Mouse (Mus musculus): ENCODE results near the gene Desi1. TPM values are rescaled to one million over a fixed set of nuclear protein-coding genes. Genes with fewer than 3 reads are reported as not detected.

The Desi1 gene
- polyA plus RNA-seq, 1 experiment = 47.6 TPM

DNA sequence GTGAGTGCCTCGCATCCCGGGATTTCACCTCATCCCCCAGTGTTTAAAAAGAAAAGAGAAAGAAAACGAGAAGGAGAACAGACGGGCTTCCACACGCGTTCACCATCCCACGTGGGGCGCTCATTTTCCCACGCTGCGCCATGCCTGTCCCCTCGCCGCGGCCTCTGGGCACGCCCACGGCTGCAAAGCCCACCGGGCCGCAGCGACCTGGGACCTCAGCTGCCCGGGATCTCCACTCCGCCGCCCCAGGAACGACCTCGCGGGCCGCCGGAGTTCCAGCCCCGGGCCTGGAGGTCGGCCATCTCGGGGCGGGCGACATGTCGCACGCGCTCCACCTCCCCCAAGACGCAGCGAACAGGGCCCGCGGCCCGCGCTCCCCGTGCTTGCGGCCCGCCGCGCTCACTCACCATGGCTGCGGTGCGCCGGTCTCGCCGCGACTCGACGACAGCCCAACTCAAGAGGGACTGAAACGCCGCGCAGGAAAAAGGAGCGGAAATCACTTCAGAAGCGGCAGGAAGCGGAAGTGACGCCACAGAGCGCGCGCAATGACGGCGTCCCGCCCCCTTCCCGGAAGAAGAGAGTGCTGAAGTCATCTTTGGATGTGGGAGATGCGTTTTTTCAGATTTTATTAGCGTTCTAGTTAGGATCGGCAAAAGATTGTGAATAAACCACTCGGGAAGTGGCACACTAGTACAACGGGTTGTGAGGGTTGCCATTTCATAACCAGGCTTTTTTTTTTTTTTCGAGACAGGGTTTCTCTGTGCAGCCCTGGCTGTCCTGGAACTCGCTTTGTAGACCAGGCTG is 13.6 kb upstream of the Desi1 start, which contains the start of gene Snu13:
Gene Snu13, minus strand, starts transcription at position 519 of the 804 bp plus-strand sequence.
- H3K4me3 ChIP-seq = peak within 1 kb of the TSS; percentile 84
- peak within 1 kb of the TSS; percentile 93 for H3K4me2 ChIP-seq (ENCODE audit: low read depth)
- TF ChIP-seq POLR2A (IDR thresholded peaks at IDR 0.05; ENCODE audit: insufficient read length, low read depth) = peak; percentile 87
- TF ChIP-seq POLR2AphosphoS2 (IDR thresholded peaks at IDR 0.05; ENCODE audit: insufficient read length, low read depth) = peak; percentile 84
- peak; percentile 15 for TF ChIP-seq USF1 (IDR thresholded peaks at IDR 0.05; ENCODE audit: low read depth)
- TF ChIP-seq CEBPB (IDR thresholded peaks at IDR 0.05; ENCODE audit: insufficient read depth, poor library complexity, severe bottlenecking) = no peak
- no peak for TF ChIP-seq MYOD1 (IDR thresholded peaks at IDR 0.05; ENCODE audit: control insufficient read depth in 1 of 3, insufficient read length in 2 of 3, low read depth in 2 of 3)
- no peak for TF ChIP-seq MYOG (IDR thresholded peaks at IDR 0.05; ENCODE audit: control insufficient read depth in 1 of 3, insufficient read depth in 1 of 3, insufficient read length in 2 of 3, low read depth in 2 of 3)
- TF ChIP-seq SRF (IDR thresholded peaks at IDR 0.05; ENCODE audit: control insufficient read depth, insufficient read length, low read depth) = no peak
- no peak for TF ChIP-seq MAX (IDR thresholded peaks at IDR 0.05; ENCODE audit: low read depth)
- TF ChIP-seq REST (IDR thresholded peaks at IDR 0.05; ENCODE audit: insufficient read depth, insufficient read length) = no peak
- TF ChIP-seq E2F4 (IDR thresholded peaks at IDR 0.05; ENCODE audit: insufficient read depth) = peak; percentile 78
- no peaks in the 10 kb centered on the region for H3K27me3 ChIP-seq (ENCODE audit: control insufficient read depth, insufficient read depth, insufficient read length)
- H3K36me3 ChIP-seq (ENCODE audit: control insufficient read depth, insufficient read depth) = peaks cover 13% of the 10 kb centered on the region
- peak within 1 kb of the TSS; percentile 94 for H3ac ChIP-seq (ENCODE audit: control insufficient read depth, insufficient read length)
- peaks cover 49% of the 10 kb centered on the region for H3K79me2 ChIP-seq (ENCODE audit: control insufficient read depth, insufficient read depth)

DNA sequence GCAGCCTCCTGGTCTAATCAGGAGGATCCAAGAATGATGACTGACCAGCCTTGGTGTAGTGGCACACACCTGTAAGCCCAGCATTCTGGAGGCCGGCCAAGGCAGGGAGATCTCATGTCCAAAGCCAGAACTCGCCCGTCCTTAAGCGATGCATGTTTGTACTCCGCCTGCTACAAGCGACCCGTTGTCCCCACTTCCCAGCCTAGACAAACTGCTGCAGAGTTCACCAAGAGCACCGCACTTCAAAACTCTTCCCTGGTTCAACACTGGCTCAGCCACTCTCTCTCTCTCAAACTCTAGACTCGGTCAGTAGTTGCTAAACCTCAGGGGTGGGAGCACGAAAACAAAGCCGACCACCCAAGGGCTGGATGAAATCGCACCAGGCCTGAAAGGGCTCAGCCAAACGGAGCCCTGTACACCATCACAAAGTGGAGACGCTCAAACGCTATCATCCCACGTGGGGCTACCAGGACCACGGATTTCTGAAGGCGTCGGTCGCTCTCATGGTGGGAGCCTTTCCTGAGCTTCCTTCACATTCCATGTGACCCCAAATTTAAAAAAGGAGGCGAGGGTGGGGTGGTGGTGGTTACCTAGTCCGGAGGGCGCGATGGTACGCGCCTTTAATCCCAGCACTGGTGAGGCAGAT is 12.7 kb upstream of the Desi1 start:
- H3K79me2 ChIP-seq (ENCODE audit: control insufficient read depth, insufficient read depth) = peaks cover 50% of the 10 kb centered on the region
- peak overlapping the region; percentile 84 for H3K4me3 ChIP-seq
- no peaks in the 10 kb centered on the region for H3K27me3 ChIP-seq (ENCODE audit: control insufficient read depth, insufficient read depth, insufficient read length)
- peak overlapping the region; percentile 94 for H3ac ChIP-seq (ENCODE audit: control insufficient read depth, insufficient read length)
- H3K36me3 ChIP-seq (ENCODE audit: control insufficient read depth, insufficient read depth) = peaks cover 14% of the 10 kb centered on the region
- no peak for TF ChIP-seq POLR2A (IDR thresholded peaks at IDR 0.05; ENCODE audit: insufficient read length, low read depth)
- TF ChIP-seq USF1 (IDR thresholded peaks at IDR 0.05; ENCODE audit: low read depth) = no peak
- no peak for TF ChIP-seq MAX (IDR thresholded peaks at IDR 0.05; ENCODE audit: low read depth)
- no peak for TF ChIP-seq SRF (IDR thresholded peaks at IDR 0.05; ENCODE audit: control insufficient read depth, insufficient read length, low read depth)
- TF ChIP-seq MYOG (IDR thresholded peaks at IDR 0.05; ENCODE audit: control insufficient read depth in 1 of 3, insufficient read depth in 1 of 3, insufficient read length in 2 of 3, low read depth in 2 of 3) = no peak
- TF ChIP-seq TCF3 (IDR thresholded peaks at IDR 0.05; ENCODE audit: insufficient read length, low read depth) = no peak
- TF ChIP-seq CEBPB (IDR thresholded peaks at IDR 0.05; ENCODE audit: insufficient read depth, poor library complexity, severe bottlenecking) = no peak
- TF ChIP-seq POLR2AphosphoS2 (IDR thresholded peaks at IDR 0.05; ENCODE audit: insufficient read length, low read depth) = no peak
- no peak for TF ChIP-seq TCF12 (IDR thresholded peaks at IDR 0.05; ENCODE audit: insufficient read depth, poor library complexity, severe bottlenecking)
- TF ChIP-seq MYOD1 (IDR thresholded peaks at IDR 0.05; ENCODE audit: control insufficient read depth in 1 of 3, insufficient read length in 2 of 3, low read depth in 2 of 3) = no peak
- no peak for TF ChIP-seq REST (IDR thresholded peaks at IDR 0.05; ENCODE audit: insufficient read depth, insufficient read length)
- no peak for TF ChIP-seq E2F4 (IDR thresholded peaks at IDR 0.05; ENCODE audit: insufficient read depth)
- H3K4me2 ChIP-seq (ENCODE audit: low read depth) = peak overlapping the region; percentile 93

DNA sequence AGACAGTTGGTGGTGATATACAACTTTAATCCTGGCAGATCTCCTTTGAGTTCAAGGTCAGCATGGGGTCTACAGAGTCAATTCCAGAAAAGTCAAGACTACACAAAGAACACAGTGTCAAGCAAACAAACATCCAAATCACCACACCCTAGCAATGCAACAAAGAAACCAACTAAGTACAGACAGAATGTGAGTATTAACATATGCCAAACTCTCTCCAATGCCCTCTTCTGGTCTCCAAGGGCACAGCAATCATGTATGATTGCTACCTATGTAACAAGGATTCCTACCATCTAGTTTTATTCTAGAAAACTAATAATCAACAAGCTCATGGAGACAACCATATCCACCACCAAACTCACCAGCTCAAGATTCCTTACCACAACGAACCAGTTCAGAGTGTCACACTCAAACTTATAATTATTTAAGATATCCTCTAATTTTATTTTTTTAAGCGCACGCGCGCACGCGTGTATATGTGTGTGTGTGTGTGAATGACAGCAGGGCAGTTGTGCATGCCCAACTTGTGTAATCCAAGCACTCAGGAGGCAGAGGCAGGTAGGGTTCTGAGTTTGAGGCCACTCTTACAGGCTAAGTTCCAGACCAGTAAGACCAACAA is 10.6 kb upstream of the Desi1 start:
- Histone ChIP-seq H3ac (ENCODE audit: control insufficient read depth, insufficient read length) (no peak overlapping the region), H3K4me3 (no peak overlapping the region), H3K27me3 (ENCODE audit: control insufficient read depth, insufficient read depth, insufficient read length) (no peaks in the 10 kb centered on the region), H3K36me3 (ENCODE audit: control insufficient read depth, insufficient read depth) (peaks cover 24% of the 10 kb centered on the region), H3K79me2 (ENCODE audit: control insufficient read depth, insufficient read depth) (peaks cover 50% of the 10 kb centered on the region), H3K4me2 (ENCODE audit: low read depth) (no peak overlapping the region)
- TF ChIP-seq POLR2A (IDR thresholded peaks at IDR 0.05; ENCODE audit: insufficient read length, low read depth) (no peak), TCF12 (IDR thresholded peaks at IDR 0.05; ENCODE audit: insufficient read depth, poor library complexity, severe bottlenecking) (no peak), CEBPB (IDR thresholded peaks at IDR 0.05; ENCODE audit: insufficient read depth, poor library complexity, severe bottlenecking) (no peak), MYOD1 (IDR thresholded peaks at IDR 0.05; ENCODE audit: control insufficient read depth in 1 of 3, insufficient read length in 2 of 3, low read depth in 2 of 3) (no peak), MYOG (IDR thresholded peaks at IDR 0.05; ENCODE audit: control insufficient read depth in 1 of 3, insufficient read depth in 1 of 3, insufficient read length in 2 of 3, low read depth in 2 of 3) (no peak), E2F4 (IDR thresholded peaks at IDR 0.05; ENCODE audit: insufficient read depth) (no peak), SRF (IDR thresholded peaks at IDR 0.05; ENCODE audit: control insufficient read depth, insufficient read length, low read depth) (no peak), MAX (IDR thresholded peaks at IDR 0.05; ENCODE audit: low read depth) (no peak), REST (IDR thresholded peaks at IDR 0.05; ENCODE audit: insufficient read depth, insufficient read length) (no peak), POLR2AphosphoS2 (IDR thresholded peaks at IDR 0.05; ENCODE audit: insufficient read length, low read depth) (no peak), TCF3 (IDR thresholded peaks at IDR 0.05; ENCODE audit: insufficient read length, low read depth) (no peak), USF1 (IDR thresholded peaks at IDR 0.05; ENCODE audit: low read depth) (no peak)

DNA sequence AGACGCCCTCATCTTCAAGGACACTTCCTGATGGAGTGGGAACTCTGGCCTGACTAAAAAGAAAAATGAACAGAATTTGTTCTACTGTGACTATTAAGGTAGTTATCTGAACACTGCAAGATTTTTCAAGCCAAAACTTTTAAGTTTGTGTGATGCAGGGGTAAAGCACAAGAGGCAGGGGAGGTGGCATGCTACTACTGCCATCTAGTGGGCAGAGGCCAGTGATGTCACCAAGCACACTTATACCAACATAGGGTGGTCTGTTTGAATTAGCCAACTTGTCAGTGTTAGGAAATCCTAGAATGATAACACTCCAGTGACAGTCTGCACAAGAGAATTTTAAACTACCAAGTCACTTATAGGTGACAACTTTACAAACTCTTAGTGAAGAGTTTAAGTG is 7.0 kb upstream of the Desi1 start:
- Histone ChIP-seq H3K36me3 (ENCODE audit: control insufficient read depth, insufficient read depth) (peaks cover 54% of the 10 kb centered on the region), H3ac (ENCODE audit: control insufficient read depth, insufficient read length) (no peak overlapping the region), H3K27me3 (ENCODE audit: control insufficient read depth, insufficient read depth, insufficient read length) (no peaks in the 10 kb centered on the region), H3K79me2 (ENCODE audit: control insufficient read depth, insufficient read depth) (peaks cover 35% of the 10 kb centered on the region), H3K4me2 (ENCODE audit: low read depth) (no peak overlapping the region), H3K4me3 (no peak overlapping the region)
- TF ChIP-seq MYOD1 (IDR thresholded peaks at IDR 0.05; ENCODE audit: control insufficient read depth in 1 of 3, insufficient read length in 2 of 3, low read depth in 2 of 3) = no peak
- peak; percentile 27 for TF ChIP-seq POLR2A (IDR thresholded peaks at IDR 0.05; ENCODE audit: insufficient read length, low read depth)
- peak; percentile 40 for TF ChIP-seq POLR2AphosphoS2 (IDR thresholded peaks at IDR 0.05; ENCODE audit: insufficient read length, low read depth)

Data from myocyte (in vitro differentiated cells).